Mouse (Mus musculus): Measurements from ENCODE around the gene Ppp1r13l. TPM values are rescaled to one million over a fixed set of nuclear protein-coding genes. Genes with fewer than 3 reads are reported as not detected.

Gene Ppp1r13l
- polyA plus RNA-seq, 2 experiments, result 15.3 to 33.8 TPM

DNA sequence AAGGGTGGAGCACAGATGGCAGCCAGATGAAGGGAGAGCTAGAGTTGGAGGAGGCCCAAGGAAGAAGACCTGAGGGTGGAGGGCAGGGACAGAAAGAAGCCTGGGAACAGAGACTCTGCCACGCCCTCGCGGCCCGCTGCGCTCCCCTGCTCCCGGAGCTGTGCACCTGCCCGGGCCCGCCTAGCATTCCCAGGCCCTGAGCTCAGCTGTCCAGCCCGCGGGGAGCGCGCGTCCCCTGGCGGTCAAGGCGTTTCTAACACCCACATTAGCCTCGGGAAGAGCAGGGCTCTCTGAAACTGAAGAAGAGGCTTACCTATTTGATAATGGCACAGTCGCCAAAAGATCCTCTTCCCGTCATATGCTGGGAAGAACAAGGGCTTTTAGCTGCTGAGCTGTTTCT is 4.3 kb downstream of the Ppp1r13l start:
- Histone ChIP-seq H3K36me3 (ENCODE audit: control insufficient read depth, insufficient read depth, low read length) (no peaks in the 10 kb centered on the region), H3K27me3 (ENCODE audit: control insufficient read depth, insufficient read depth, low read length) (no peaks in the 10 kb centered on the region), H3K9me3 (ENCODE audit: control insufficient read depth, low read length) (no peaks in the 10 kb centered on the region), H3K4me1 (ENCODE audit: control insufficient read depth, insufficient read depth, low read length) (peaks cover 7% of the 10 kb centered on the region), H3K9ac (ENCODE audit: low read depth, low read length, severe bottlenecking) (no peak overlapping the region), H3K4me3 (replicated peaks; ENCODE audit: low read length) (no peak overlapping the region), H3K4me2 (replicated peaks; ENCODE audit: low read depth, low read length, severe bottlenecking) (no peak overlapping the region), H3K27ac (replicated peaks; ENCODE audit: low read depth, low read length) (no peak overlapping the region)
- WGBS, result 4% methylated on average over 10 of the region's 18 CpGs
- TF ChIP-seq POLR2A (IDR thresholded peaks at IDR 0.05; ENCODE audit: borderline replicate concordance, extremely low read depth, insufficient read depth, insufficient read length), result no peak
- peak; percentile 61 for DNase-seq (ENCODE audit: low spot score)
- no peak for ATAC-seq (ENCODE audit: low FRiP score, low read depth)

DNA sequence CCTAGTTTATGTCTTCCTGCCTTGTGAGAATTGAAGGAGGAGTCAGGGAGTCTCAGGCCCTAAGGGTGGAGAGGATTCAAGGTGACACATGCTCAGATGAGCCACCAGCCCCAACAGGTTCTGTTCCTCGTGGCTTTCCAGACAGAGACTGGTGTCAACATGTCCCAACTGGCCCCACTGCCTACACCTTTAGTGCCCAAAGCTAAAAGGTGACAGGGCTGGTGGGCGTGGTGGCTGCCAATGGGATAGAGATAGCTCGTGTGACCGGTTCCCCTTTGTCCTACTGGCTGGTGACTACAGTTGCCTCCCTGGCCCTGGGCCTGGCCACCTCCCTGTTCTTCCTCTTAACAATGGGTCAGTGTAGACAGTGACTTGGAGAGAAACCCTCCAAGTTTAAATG is 5.8 kb downstream of the Ppp1r13l start:
- H3K27me3 ChIP-seq (ENCODE audit: control insufficient read depth, insufficient read depth, low read length), result no peaks in the 10 kb centered on the region
- no peak for DNase-seq (ENCODE audit: low spot score)
- no peak for ATAC-seq (ENCODE audit: low FRiP score, low read depth)
- no peak overlapping the region for H3K27ac ChIP-seq (replicated peaks; ENCODE audit: low read depth, low read length)
- peaks cover 7% of the 10 kb centered on the region for H3K4me1 ChIP-seq (ENCODE audit: control insufficient read depth, insufficient read depth, low read length)
- H3K4me2 ChIP-seq (replicated peaks; ENCODE audit: low read depth, low read length, severe bottlenecking), result no peak overlapping the region
- no peak overlapping the region for H3K9ac ChIP-seq (ENCODE audit: low read depth, low read length, severe bottlenecking)
- TF ChIP-seq POLR2A (IDR thresholded peaks at IDR 0.05; ENCODE audit: borderline replicate concordance, extremely low read depth, insufficient read depth, insufficient read length), result no peak
- H3K9me3 ChIP-seq (ENCODE audit: control insufficient read depth, low read length), result no peaks in the 10 kb centered on the region
- no peak overlapping the region for H3K4me3 ChIP-seq (replicated peaks; ENCODE audit: low read length)
- WGBS, result 61% methylated on average over 4 of the region's 4 CpGs
- no peaks in the 10 kb centered on the region for H3K36me3 ChIP-seq (ENCODE audit: control insufficient read depth, insufficient read depth, low read length)

DNA sequence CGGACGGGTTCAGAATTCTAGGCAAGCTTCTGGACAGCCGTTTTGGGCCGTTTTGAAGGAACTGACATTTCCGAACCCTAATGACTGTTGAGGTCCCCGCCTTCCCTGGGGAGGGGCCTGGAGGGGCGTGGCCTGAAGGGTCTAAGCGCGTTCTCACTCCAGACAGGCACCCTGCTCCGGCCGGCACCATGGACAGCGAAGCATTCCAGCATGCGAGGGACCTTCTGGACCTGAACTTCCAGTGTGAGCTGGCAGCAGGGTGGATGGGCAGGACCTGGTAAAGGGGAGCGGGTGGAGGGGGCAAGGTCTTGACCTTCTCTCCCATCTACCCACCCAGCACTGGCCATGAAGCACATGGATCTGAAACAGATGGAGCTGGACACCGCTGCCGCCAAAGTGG is 8.8 kb downstream of the Ppp1r13l start:
- H3K9me3 ChIP-seq (ENCODE audit: control insufficient read depth, low read length), result no peaks in the 10 kb centered on the region
- no peaks in the 10 kb centered on the region; the same call in 1 of the 2 replicates for H3K4me1 ChIP-seq (ENCODE audit: control insufficient read depth, insufficient read depth, low read length)
- H3K36me3 ChIP-seq (ENCODE audit: control insufficient read depth, insufficient read depth, low read length), result 0 out of 2 replicates have a peak, but pooled peaks cover 3% of the 10 kb centered on the region
- H3K4me2 ChIP-seq (replicated peaks; ENCODE audit: low read depth, low read length, severe bottlenecking), result no peak overlapping the region
- H3K9ac ChIP-seq (ENCODE audit: low read depth, low read length, severe bottlenecking), result no peak overlapping the region
- no peak overlapping the region for H3K4me3 ChIP-seq (replicated peaks; ENCODE audit: low read length)
- TF ChIP-seq POLR2A (IDR thresholded peaks at IDR 0.05; ENCODE audit: borderline replicate concordance, extremely low read depth, insufficient read depth, insufficient read length), result no peak
- WGBS, result 17% methylated on average over 16 of the region's 16 CpGs
- no peak for DNase-seq (ENCODE audit: low spot score)
- no peaks in the 10 kb centered on the region for H3K27me3 ChIP-seq (ENCODE audit: control insufficient read depth, insufficient read depth, low read length)
- no peak overlapping the region for H3K27ac ChIP-seq (replicated peaks; ENCODE audit: low read depth, low read length)
- ATAC-seq (ENCODE audit: low FRiP score, low read depth), result no peak

DNA sequence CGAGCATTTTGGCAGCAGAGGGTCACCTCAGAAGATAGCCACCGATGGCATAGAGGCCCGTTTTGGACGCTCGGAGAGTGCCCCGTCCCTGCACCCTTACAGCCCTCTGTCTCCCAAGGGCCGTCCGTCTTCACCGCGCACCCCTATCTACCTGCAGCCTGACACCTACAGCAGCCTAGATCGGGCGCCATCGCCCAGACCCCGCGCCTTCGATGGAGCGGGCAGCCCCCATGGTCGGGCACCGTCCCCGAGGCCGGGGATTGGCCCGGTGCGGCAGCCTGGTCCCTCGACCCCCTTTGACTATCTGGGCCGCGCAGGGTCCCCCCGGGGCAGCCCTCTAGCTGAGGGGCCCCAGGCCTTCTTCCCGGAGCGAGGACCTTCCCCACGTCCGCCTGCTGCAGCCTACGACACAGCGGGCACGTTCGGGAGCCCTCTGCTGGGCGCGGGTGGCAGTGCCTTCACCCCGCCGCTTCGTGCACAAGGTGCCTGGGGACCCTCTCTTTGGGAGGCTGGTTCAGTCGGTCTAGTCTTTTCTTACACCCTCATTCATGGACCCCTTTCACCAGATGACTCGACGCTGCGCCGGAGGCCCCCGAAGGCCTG is 10.4 kb downstream of the Ppp1r13l start:
- 15% methylated on average over 44 of the region's 46 CpGs for WGBS
- H3K9ac ChIP-seq (ENCODE audit: low read depth, low read length, severe bottlenecking), result peak overlapping the region; percentile 46

DNA sequence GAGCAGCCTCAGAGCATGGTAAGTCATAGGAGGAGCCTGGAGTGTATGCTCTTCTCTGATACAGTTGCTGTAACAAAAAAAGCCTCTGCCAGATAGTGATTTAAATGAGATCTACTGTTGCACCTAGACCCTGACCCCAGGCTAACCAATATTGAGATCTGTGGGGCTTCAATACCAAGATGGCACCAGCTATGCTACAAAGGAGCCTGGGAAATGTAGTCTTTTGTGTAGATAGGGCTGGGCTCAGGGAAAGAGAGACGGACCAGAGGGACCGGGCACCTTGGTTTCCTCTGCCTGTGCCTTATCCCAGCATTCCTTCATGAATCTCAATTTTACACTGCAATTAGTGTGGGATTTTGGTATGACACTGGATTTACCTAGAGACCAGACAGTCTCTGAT is 13.8 kb downstream of the Ppp1r13l start:
- Histone ChIP-seq H3K4me2 (replicated peaks; ENCODE audit: low read depth, low read length, severe bottlenecking) (no peak overlapping the region), H3K36me3 (ENCODE audit: control insufficient read depth, insufficient read depth, low read length) (peaks cover 23% of the 10 kb centered on the region; the same call in 1 of the 2 replicates), H3K27me3 (ENCODE audit: control insufficient read depth, insufficient read depth, low read length) (no peaks in the 10 kb centered on the region), H3K4me1 (ENCODE audit: control insufficient read depth, insufficient read depth, low read length) (no peaks in the 10 kb centered on the region; the same call in 1 of the 2 replicates), H3K9ac (ENCODE audit: low read depth, low read length, severe bottlenecking) (no peak overlapping the region), H3K9me3 (ENCODE audit: control insufficient read depth, low read length) (no peaks in the 10 kb centered on the region), H3K4me3 (replicated peaks; ENCODE audit: low read length) (no peak overlapping the region), H3K27ac (replicated peaks; ENCODE audit: low read depth, low read length) (no peak overlapping the region)
- DNase-seq (ENCODE audit: low spot score) (no peak), ATAC-seq (ENCODE audit: low FRiP score, low read depth) (no peak)
- no peak for TF ChIP-seq POLR2A (IDR thresholded peaks at IDR 0.05; ENCODE audit: borderline replicate concordance, extremely low read depth, insufficient read depth, insufficient read length)
- WGBS, result 89% methylated on average over 2 of the region's 2 CpGs

More for the DNA sequence above, 10.4 kb downstream of the Ppp1r13l start:
- H3K27ac ChIP-seq (replicated peaks; ENCODE audit: low read depth, low read length), result no peak overlapping the region
- H3K4me1 ChIP-seq (ENCODE audit: control insufficient read depth, insufficient read depth, low read length), result no peaks in the 10 kb centered on the region; the same call in 1 of the 2 replicates
- TF ChIP-seq POLR2A (IDR thresholded peaks at IDR 0.05; ENCODE audit: borderline replicate concordance, extremely low read depth, insufficient read depth, insufficient read length), result no peak
- peak; percentile 75 for ATAC-seq (ENCODE audit: low FRiP score, low read depth)
- no peaks in the 10 kb centered on the region for H3K27me3 ChIP-seq (ENCODE audit: control insufficient read depth, insufficient read depth, low read length)
- H3K4me3 ChIP-seq (replicated peaks; ENCODE audit: low read length), result peak overlapping the region; percentile 40
- H3K9me3 ChIP-seq (ENCODE audit: control insufficient read depth, low read length), result no peaks in the 10 kb centered on the region
- peaks cover 6% of the 10 kb centered on the region; the same call in 1 of the 2 replicates for H3K36me3 ChIP-seq (ENCODE audit: control insufficient read depth, insufficient read depth, low read length)
- DNase-seq (ENCODE audit: low spot score), result no peak
- peak overlapping the region; percentile 75 for H3K4me2 ChIP-seq (replicated peaks; ENCODE audit: low read depth, low read length, severe bottlenecking)

Measured in limb, embryonic 14.5 days (tissue).